Mouse (Mus musculus): ENCODE measurements around the gene Cox7a1.

- TF ChIP-seq EP300 (IDR thresholded peaks at IDR 0.05; ENCODE audit: low read depth) = no peak
- TF ChIP-seq CTCF (IDR thresholded peaks at IDR 0.05; ENCODE audit: low read depth) = no peak
Measured at GRCm38 (mm10) chr7:30155507-30155906, 28.4 kb upstream of the Cox7a1 start.
